Mouse (Mus musculus): ENCODE data around the gene Taf15. TPM values are rescaled to one million over a fixed set of nuclear protein-coding genes. Genes with fewer than 3 reads are reported as not detected.

The Taf15 gene
- total RNA-seq, 2 experiments from 2014 or later, result 35.2 to 40.8 TPM

DNA sequence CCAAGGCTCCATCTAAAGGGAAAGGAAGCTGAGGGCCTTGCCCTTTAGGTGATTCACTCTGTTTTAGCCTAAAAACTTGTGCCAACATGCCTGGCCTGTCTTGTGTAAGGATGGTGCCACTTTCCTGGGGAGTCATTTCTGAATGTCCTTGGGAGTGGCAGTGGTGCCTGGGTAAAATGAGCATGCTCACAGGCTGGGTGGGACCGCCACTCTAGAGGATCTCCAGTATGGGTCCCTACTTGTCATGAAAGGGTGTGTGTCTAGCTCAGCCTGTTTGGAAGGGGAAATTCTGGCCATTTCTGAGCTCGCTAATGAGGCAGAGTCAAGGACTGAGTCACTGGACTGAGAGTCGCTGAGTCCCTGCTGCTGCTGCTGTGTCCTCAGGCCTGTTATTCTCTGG lies 17.3 kb upstream of the Taf15 start:
- no peak for DNase-seq
- intact Hi-C loops (cut with DNase I), result no loop called here

DNA sequence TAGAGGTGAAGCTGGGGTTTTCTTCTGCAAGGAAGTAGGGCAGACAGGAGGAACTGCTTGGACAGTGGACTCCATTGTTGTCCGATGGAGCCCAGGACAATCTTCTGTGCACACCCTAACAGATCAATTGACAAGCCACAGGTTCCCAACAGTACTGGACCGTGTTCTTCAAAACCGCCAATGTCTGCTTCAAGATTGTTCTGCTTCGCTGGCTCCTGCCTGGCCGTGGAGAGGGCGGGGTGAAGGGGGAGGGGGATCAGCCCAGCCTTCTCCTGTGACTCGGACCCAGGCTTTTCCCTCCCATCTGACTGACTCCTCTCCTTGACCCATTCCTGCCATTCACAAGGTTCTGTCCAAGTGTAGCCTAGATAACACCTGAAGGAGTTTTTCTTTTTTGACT lies 15.6 kb upstream of the Taf15 start:
- intact Hi-C loops (cut with DNase I), result no loop called here
- no peak for DNase-seq

DNA sequence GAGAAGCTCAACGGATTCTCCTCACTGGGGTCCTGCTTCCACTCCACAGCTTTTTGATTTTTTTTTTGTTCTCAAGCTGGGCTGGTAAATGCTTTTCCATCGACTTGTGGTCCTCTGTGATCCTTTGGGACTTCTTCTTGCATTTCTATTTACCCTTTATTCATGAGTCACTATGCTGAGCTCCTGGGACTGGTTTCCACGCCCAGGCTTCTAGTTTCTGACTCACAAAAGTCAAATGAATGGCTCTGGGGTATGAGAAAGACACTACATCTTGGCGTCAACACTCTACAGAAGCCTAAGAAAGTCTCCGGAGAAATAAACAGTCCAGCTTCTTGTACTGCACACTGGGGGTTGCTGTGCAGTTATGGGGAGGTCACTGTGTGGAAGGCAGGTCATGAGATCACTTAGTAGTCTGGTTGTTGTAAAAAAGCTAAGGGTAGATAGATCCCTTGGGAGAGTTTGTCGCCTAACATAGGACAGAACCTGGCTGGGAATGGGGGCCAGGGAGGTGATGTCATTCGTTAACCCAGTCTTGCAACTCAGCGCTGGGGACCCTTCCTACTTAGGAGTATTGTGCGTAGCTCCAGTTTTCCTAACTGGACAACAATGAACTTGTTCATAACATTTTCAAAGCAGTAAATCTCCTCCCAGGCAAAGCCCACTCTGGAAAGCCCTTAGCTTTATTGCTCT lies 14.8 kb upstream of the Taf15 start:
- intact Hi-C loops (cut with DNase I), result no loop called here
- no peak for DNase-seq

DNA sequence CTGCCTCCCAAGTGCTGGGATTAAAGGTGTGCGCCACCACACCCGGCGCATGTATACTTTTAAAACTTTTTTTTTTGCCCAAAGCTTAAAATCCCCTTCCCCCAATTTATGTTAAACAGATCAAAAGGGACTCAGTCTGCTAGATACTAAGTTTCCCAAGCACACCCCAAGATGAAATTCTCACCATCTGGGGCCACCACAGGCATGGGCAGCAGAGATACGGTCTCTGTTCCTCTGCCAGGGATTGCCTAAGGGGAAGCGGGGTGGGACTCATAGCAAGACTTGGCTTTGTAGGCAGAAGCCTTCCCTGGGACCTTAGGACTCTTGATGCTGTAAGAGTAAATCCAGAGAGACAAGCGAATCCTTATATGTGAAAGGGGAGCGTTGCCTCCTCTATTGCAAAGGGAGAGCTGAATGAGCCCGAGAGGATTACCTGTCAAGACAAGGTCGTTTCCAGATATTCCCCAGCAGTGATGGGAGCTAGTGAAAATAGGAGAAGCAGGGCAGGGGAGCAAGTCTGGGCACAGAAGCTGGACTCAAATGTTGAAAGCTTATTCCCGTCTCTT lies 11.3 kb upstream of the Taf15 start:
- intact Hi-C loops (cut with DNase I), result no loop called here
- DNase-seq, result no peak

DNA sequence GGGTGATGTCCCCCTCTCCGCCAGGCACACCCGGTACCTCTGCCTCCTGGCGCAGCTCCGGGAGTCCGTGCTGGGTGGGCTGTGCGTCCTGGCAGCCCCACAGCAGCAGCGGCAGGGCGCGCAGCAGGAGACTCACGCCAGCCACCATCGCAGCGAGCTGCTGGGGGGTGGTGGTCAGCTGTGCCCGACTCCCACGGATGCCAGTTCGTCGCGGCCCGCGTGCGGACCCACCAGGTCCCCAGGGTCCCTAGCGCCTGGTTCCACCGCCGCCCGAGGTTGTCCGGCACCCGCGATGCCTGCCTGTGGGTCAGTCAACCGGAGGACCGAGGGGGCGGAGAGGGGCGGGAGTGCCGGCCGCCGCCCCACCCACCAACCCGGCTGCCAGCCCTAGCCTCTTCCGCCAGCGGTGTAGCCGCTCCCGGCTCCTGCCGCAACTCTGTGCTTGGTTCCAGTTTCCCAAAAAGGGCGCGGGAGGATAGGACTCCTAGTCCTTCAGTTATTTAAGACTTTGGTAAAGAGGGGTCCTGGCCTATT lies 10.1 kb upstream of the Taf15 start, which contains the start of gene Mmp28:
Mmp28 (minus strand) TSS at position 361 of the 534 bp plus-strand sequence.
- DNase-seq, result peak; percentile 75 to 81
- intact Hi-C loops (cut with DNase I), result no loop called here

DNA sequence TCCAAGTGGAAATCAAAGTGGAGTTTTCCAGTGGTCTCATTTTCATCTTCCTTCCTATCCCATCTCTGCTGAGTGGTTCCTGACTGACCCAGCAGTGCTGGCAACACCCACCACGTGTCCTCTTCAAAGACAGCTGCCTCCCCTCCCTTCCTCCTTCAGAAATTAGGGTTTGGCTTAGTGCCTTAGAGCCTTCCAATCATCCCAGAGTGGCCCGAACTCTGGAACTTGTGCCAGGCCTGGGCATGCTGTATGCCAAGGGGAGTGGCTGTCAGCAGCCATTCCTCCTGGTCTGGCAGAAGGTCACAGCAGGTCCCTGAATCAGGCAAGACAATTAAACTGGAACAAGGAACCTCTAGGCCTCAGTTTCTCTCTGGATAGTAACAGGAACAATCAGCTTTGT lies 6.9 kb upstream of the Taf15 start:
- intact Hi-C loops (cut with DNase I), result no loop called here

DNA sequence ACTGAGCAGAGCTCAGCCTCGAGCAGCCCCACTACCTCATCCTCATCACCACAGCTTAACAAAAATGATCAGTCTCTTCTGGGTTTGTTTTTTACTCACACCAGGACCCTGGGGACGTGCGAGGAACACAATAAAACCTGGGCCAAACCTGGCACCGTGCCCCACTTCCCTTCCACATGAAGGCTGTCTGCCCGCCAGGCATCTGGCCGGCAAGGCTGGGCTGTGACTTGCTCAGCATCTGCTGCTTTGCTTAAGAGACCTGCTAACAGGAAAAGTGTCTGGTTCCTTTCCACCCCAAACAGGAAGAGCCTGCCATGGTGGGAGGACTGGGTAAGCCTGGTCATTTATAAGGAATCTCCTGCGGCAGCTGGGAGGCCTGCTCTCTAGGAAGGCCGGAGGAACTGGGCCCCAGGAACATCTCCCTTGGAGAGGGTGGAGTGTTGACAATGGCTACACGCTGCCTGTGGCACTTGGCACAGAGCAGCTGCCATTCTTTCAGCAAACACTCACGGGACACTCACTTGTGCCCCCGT lies 5.7 kb upstream of the Taf15 start:
- intact Hi-C loops (cut with DNase I), result no loop called here
- peak; percentile 76 to 79 for DNase-seq

More for the DNA sequence above, 6.9 kb upstream of the Taf15 start:
- peak in 1 of 2 experiments; percentile 60 for DNase-seq

DNA sequence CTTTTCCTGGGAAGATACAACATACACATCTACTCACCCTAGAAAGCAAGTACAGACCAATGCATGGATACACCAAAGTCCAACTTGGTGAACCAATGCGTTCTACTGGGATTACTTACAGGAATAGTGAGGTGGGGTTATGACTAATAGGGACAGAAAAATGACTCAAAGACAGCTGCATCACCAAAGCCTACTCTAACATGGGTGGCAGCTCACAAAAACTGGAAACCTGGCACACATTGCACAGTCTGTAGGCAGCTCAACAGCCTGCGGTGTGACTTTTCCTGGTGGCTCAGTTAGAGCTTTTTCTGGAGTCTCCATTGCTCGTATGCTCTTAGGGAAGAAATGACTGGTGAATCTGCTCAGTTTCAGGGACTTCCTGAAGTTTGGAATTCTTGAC lies 4.1 kb upstream of the Taf15 start:
- intact Hi-C loops (cut with DNase I), result no loop called here
- no peak for DNase-seq

DNA sequence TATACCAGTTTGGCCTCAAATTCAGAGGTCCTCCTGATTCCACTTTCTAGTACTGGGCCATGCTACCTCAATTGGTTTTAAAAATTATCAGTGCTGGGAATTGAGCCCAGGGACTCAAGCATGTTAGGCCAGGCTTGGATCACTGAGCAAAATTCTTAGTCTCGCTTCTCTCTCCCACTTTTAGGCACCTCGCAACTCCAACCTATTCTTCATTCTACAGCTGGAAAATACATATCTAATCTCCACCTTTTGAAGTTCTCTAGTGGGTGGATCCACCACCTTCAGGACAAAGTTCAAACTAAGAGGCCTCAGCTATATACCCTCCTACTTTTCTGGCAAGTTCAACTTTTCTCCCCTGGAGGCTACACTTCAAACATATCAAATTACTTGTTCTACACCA lies 1.1 kb upstream of the Taf15 start:
- intact Hi-C loops (cut with DNase I), result loop anchor here (1.0 kb wide), 1 partner anchor 31 kb away; no protein-coding TSS in a partner anchor
- DNase-seq, result no peak

DNA sequence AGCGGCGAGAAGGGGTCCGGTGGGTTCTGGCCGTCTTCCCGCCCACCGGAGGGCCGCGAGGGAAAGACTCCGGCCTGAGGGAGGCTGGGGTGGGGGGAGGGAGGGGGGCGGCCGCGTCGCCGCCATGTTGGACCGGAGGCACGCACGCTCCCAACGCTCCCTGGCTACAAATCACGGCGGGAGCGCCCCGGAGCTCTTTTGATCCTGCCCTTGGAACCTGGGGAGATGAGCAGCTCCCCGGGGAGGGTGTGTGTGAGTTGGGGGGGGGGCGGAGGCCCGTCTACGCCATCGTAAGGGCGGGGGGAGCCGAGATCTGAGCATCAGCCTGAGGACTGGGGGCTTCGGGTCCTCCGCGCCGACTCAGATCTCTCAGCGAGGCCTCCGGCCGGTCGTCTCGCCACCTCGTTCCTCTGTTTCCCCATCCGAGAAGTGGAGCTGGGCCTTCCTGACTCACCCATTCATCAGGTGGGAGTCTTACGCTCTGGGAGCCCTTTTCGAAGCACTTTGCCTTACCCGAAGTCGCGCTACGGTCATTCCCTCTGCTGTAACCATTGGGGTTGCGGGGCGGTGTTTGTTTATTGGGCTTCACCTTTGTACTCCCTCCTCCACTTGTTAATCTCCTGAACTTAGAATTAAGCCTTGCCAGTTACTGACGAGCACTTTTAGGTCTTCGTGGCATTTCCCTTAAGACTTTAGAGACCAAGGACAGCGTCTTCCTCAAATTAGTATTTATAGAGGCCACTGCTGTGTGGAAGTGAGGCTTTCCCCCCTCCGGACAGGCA lies 540 bp downstream of the Taf15 start:
- intact Hi-C loops (cut with DNase I), result no loop called here
- no peak for DNase-seq

DNA sequence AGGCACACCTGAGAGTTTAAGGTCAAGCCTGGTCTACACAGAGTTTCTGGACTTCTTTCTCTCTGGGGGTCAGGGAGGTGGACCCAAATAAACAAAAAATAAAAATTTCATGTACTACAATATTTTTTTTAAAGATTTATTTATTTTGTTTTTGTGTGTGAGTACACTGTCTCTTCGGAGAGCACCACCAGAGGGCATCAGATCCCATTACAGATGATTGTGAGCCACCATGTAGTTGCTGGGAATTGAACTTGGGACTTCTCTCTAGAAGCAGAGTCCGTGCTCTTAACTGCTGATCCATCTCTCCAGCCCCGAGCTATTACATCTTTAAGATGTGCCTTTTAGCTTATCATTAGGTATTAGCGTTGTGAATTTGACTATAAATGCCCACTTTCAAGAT lies 18.6 kb downstream of the Taf15 start:
- intact Hi-C loops (cut with DNase I), result no loop called here
- DNase-seq, result no peak

DNA sequence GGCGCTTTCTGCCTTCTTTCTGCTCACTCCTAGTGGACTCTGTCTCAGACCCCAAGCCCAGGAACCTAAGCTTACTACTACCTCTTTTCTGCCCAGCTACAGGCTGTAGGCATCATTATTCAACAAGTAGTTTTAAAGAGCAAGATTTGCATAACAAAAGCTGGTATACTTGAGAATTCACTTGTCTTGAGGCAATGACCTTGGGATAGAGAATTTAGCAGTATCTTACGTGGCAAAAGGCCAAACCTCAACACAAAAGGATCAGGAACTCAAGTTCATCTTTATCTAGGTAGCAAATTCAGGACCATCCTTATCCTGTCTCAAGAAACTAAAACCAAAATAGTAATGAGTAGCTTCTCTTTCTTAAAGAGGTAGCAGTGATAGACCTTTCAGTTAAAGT lies 22.7 kb downstream of the Taf15 start:
- intact Hi-C loops (cut with DNase I), result no loop called here
- DNase-seq, result no peak

DNA sequence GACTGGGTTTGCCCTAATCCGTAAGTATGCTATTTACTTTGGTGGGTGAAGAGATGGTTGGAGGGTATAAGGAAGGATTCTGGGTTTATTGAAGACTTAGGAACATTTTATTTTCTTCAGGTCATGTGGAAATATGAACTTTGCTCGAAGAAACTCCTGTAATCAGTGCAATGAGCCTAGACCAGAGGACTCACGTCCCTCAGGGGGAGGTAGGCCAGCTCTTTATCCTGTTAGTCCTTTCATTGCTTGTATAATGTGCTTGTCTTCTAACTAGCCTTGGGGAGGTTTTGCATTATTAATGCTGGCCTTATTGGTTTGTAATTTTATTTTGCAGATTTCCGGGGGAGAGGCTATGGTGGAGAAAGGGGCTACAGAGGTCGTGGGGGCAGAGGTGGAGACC lies 31.4 kb downstream of the Taf15 start:
- intact Hi-C loops (cut with DNase I), result no loop called here
- no peak for DNase-seq

DNA sequence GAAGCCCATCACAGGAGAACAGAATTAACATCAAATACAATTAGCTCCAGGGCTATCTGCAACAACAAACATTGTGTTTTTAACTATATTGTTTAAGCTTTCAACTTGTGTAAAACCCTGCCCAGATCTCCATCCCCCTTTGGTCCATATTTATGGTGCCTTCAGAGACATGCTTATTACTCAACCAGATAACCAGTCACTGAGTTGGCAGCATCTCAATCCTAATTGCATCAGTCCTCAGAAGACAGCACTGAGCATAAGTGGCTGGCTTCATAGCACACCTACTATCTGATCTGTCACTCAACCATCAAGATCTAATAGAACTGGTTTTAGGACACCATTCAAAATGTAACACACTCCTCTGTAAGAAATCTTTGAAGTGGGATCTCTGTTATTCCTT lies 36.6 kb downstream of the Taf15 start:
- intact Hi-C loops (cut with DNase I), result no loop called here
- DNase-seq, result no peak

DNA sequence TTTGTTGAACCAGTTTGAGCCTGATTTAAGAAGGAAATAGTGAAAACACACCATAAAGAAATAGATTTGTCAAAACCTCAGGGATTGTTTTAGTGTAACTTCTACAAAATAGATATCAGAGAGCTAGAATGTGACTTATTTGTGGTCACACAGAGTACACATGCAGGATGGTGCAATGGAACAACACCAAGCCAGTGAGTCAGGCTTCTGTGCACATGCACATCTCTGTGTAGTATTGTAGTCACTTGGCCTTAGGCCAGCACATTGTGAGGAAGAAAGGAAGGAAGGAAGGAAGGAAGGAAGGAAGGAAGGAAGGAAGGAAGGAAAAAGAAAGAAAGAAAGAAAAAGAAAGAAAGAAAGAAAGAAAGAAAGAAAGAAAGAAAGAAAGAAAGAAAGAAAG lies 44.3 kb downstream of the Taf15 start:
- DNase-seq, result no peak
- intact Hi-C loops (cut with DNase I), result no loop called here

DNA sequence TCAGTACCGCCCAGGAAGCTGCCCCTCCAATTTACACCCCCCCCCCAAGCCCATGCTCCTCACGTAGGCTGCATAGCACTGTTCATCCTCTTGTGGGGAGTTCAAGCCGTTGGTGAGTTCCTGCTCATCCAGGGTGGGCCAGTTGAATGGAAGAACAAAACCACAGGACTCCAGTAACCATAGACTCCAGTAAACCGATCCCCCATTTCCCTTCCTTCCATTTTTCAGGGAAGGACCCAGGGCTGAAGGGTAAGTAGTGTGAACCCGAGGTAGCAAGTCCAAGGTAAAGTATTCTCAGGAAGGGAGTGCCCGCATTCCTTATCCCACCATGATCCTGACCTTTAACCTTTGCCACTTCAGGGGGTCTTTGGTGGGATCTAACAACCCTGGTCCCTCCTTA lies 45.5 kb downstream of the Taf15 start:
- no peak for DNase-seq
- intact Hi-C loops (cut with DNase I), result no loop called here

DNA sequence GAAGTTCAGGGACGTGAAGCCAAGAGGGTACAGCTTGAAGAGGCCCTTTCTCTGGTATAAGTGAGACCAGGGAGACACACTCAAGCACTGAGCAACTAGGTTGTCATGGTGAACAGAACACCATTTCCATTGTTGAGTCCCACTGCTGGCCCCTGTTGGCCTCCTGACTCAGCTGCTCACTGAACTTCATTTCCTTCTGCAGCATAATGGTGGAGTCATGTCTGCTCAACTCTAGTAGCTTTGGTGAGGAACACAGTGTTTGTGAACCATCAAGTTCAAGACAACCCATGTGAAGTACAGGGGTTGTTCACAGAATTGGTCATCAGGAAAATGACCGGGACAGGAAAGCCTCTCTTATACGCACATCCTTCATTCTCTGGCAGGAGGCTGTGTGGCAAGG lies 49.2 kb downstream of the Taf15 start, which contains the start of gene Heatr9:
Heatr9 (minus strand) TSS at position 101 of the 400 bp plus-strand sequence.
- intact Hi-C loops (cut with DNase I), result no loop called here
- DNase-seq, result no peak

DNA sequence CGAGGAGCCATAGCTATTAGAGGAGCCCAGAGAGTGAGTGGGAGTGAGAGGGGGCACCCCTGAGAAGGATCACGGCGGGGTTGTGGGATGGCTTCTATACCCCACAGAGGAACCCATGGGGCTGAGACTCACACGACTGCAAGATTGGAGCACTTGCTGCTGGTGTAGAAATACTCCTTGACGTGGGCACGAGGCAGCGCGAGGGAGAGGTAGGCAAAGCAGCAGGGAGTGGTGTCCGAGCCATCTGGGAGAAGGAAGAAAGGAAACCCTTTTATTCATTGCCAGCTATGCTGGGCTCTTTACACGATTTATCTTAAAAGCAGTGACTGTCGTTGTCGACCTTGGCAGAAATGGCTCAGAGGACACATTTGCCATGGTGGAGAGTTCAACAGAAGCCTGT lies 56.1 kb downstream of the Taf15 start:
- intact Hi-C loops (cut with DNase I), result no loop called here
- no peak for DNase-seq

DNA sequence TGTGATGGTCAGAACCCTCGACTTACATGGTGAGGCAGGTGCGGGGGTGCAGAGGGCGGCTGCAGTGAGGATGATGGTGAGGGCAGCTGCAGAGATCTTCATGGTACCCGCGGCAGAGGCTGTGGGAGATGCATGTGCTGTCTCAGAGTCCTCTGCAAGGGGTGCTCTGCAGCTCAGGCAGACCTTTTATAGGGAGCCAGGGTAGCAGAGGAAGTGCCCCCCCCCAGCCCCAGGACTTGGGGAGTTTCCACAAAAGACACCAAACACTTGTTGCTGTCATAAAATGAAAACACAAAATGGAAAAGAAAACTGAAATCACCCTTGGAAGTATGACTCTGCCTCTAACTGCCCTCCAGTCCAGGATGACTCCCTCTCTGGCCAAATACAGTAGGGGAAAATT lies 57.5 kb downstream of the Taf15 start, which contains the start of gene Ccl5:
Ccl5 (minus strand) TSS at position 159 of the 400 bp plus-strand sequence.
- no peak for DNase-seq
- intact Hi-C loops (cut with DNase I), result no loop called here

DNA sequence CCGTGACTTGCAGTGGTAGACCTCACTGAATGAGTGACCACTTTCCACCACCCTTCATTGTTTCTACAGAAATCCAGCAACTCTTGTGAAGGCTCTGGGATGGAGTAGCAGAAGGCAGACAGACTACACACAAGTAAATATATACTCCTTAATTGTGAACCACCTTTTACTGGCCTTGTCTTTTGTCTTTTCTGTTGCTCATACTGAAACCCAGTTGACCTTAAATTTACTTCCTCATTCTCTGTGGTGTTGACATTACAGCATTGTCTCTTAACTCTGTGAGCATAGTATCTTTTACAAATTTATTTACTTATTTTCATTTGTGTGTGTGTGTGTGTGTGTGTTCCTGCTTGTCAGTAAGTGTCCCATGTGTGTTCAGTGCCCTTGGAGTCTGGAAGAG lies 60.3 kb downstream of the Taf15 start:
- intact Hi-C loops (cut with DNase I), result no loop called here

DNA sequence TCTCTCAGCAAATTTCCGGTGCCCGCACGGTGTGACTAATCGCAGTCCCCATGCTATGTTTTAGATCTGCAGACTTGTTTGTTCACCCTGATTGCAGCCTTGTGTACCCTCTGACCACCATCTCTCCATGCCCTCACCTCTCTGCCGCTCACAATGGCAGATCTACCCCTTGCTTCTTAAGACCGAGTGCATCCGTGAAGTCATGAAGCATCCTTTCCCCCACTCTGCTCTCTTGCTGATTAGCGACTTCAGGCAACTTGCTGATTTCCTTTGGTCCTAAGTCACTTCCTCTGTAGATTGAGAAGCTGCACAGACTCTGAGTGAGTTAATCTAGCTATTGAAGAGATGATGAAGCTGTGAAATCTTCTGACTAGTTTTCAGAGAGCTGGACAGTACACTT lies 61.3 kb downstream of the Taf15 start:
- no peak for DNase-seq
- intact Hi-C loops (cut with DNase I), result no loop called here

More for the DNA sequence above, 60.3 kb downstream of the Taf15 start:
- no peak for DNase-seq

Measured in heart, postnatal 36 days (tissue).